Comparison of ENCODE assay signal across 14 mouse cellular contexts in the genomic region with DNA sequence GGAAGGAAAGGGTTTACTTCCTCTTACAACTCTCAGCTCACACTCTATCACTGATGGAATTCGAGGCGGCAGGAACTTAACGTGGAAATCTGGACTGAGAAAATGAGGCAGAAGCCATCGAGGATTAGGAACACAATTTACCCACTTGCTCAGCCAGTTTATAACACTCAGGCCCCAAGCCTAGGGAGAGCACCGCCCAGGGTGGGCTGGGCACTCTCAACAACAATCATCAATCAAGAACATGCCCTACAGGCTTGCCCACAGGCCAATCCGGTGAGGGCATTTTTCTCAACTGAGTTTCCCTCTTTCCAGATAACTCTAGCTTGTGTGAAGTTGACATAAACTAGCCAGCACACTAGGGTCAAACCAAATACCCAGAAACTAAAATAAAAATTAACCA. TPM values are rescaled to one million over a fixed set of nuclear protein-coding genes. Genes with fewer than 3 reads are reported as not detected.
DNase-seq lines count a peak whose midpoint lies in the region; ATAC-seq and TF ChIP-seq lines count a peak whose summit lies in the region.
"Had no signal": no experiment of that assay in that cellular context is flagged by ENCODE, and none has a peak within 500 bp of the region (broad histone marks: within the 10 kb centered on the region; RNA-seq: fewer than 3 reads in every experiment).

No protein-coding gene starts in this region.

- H3K9me3 ChIP-seq in kidney, postnatal 0 days (replicated peaks; ENCODE audit: low read length): no peaks in the 10 kb centered on the region
- H3K9me3 ChIP-seq in heart, embryonic 16.5 days (replicated peaks; ENCODE audit: control insufficient read depth, low read length): no peaks in the 10 kb centered on the region
- H3K9me3 ChIP-seq in liver, embryonic 11.5 days (ENCODE audit: control insufficient read depth, low read length): no peaks in the 10 kb centered on the region
- H3K9me3 ChIP-seq: G1E had no signal

- H3K36me3 ChIP-seq in kidney, postnatal 0 days (ENCODE audit: insufficient read depth, low read length): no peaks in the 10 kb centered on the region
- H3K36me3 ChIP-seq in heart, embryonic 16.5 days (ENCODE audit: control insufficient read depth, insufficient read depth): no peaks in the 10 kb centered on the region; the same call in 1 of the 2 replicates
- no peaks in the 10 kb centered on the region for H3K36me3 ChIP-seq in liver, embryonic 11.5 days (ENCODE audit: control insufficient read depth, insufficient read depth, low read length)
- H3K36me3 ChIP-seq: G1E had no signal

- H3K27me3 ChIP-seq in kidney, postnatal 0 days (ENCODE audit: insufficient read depth, low read length): no peaks in the 10 kb centered on the region
- H3K27me3 ChIP-seq in heart, embryonic 16.5 days (ENCODE audit: control insufficient read depth, insufficient read depth, low read length): no peaks in the 10 kb centered on the region
- peaks cover 12% of the 10 kb centered on the region for H3K27me3 ChIP-seq in liver, embryonic 11.5 days (replicated peaks; ENCODE audit: control insufficient read depth, insufficient read depth, low read length)

- TF ChIP-seq POLR2A in bone marrow macrophage, adult 2 months (IDR thresholded peaks at IDR 0.05; ENCODE audit: borderline replicate concordance, low read depth, low read length): no peak

- no peak for TF ChIP-seq CTCF in kidney, postnatal 0 days (IDR thresholded peaks at IDR 0.05; ENCODE audit: low read depth)
- TF ChIP-seq CTCF in bone marrow macrophage, adult 2 months (IDR thresholded peaks at IDR 0.05; ENCODE audit: low read depth, low read length): no peak

- H3K9ac ChIP-seq in kidney, postnatal 0 days (ENCODE audit: low read depth, low read length): no peak overlapping the region
- no peak overlapping the region for H3K9ac ChIP-seq in heart, embryonic 16.5 days (ENCODE audit: low read length)
- no peak overlapping the region for H3K9ac ChIP-seq in liver, embryonic 11.5 days (ENCODE audit: low read depth, low read length)

- 58% methylated on average over 6 of the region's 6 CpGs for WGBS in kidney, postnatal 0 days
- WGBS in heart, embryonic 16.5 days: 38% methylated on average over 6 of the region's 6 CpGs
- WGBS in liver, embryonic 11.5 days: 48% methylated on average over 6 of the region's 6 CpGs

- H3K4me3 ChIP-seq in kidney, postnatal 0 days (replicated peaks; ENCODE audit: low read depth, low read length): no peak overlapping the region
- peak overlapping the region; percentile 27 for H3K4me3 ChIP-seq in bone marrow macrophage, adult 2 months (ENCODE audit: insufficient read depth, low read length)
- peak overlapping the region; percentile 15; the same call in 1 of the 2 replicates for H3K4me3 ChIP-seq in heart, embryonic 16.5 days (ENCODE audit: low read length)
- no peak overlapping the region for H3K4me3 ChIP-seq in liver, embryonic 11.5 days (ENCODE audit: low read depth, low read length)

- H3K4me2 ChIP-seq in kidney, postnatal 0 days (ENCODE audit: low read length): peak overlapping the region; percentile 30; the same call in 1 of the 2 replicates
- H3K4me2 ChIP-seq in heart, embryonic 16.5 days (ENCODE audit: low read depth, low read length): peak overlapping the region; percentile 48
- no peak overlapping the region for H3K4me2 ChIP-seq in liver, embryonic 11.5 days

- no peak overlapping the region for H3K27ac ChIP-seq in kidney, postnatal 0 days
- H3K27ac ChIP-seq in bone marrow macrophage, adult 2 months (ENCODE audit: insufficient read depth, low read depth, low read length): peak overlapping the region; percentile 39
- no peak overlapping the region for H3K27ac ChIP-seq in heart, embryonic 16.5 days (ENCODE audit: low read length)
- H3K27ac ChIP-seq in liver, embryonic 11.5 days (ENCODE audit: low read depth, low read length): no peak overlapping the region

- no peak for ATAC-seq in kidney, postnatal 0 days (replicated peaks; ENCODE audit: low FRiP score, low read depth)
- no peak for ATAC-seq in heart, embryonic 16.5 days (replicated peaks; ENCODE audit: extremely low read depth, insufficient read depth, low FRiP score)
- ATAC-seq in liver, embryonic 11.5 days (replicated peaks; ENCODE audit: low FRiP score): no peak

- peaks cover 16% of the 10 kb centered on the region for H3K4me1 ChIP-seq in kidney, postnatal 0 days (replicated peaks; ENCODE audit: insufficient read depth, low read length)
- peaks cover 41% of the 10 kb centered on the region for H3K4me1 ChIP-seq in bone marrow macrophage, adult 2 months (ENCODE audit: control insufficient read depth, insufficient read depth, low read length)
- H3K4me1 ChIP-seq in heart, embryonic 16.5 days (ENCODE audit: control insufficient read depth, insufficient read depth, low read length): peaks cover 70% of the 10 kb centered on the region
- peaks cover 9% of the 10 kb centered on the region for H3K4me1 ChIP-seq in liver, embryonic 11.5 days (replicated peaks; ENCODE audit: control insufficient read depth, insufficient read depth, low read length)

- DNase-seq in heart, adult 11 months: peak; percentile 94
- no peak for DNase-seq in heart, adult 9 months (ENCODE audit: low spot score in 2 of 2)
- DNase-seq in kidney, postnatal 0 days (ENCODE audit: low spot score): no peak
- DNase-seq in kidney, postnatal 25 days: no peak
- DNase-seq in testis, postnatal 14 days (ENCODE audit: low spot score): no peak
- no peak for DNase-seq in liver, embryonic 11.5 days (ENCODE audit: low spot score)
- DNase-seq: kidney, postnatal 10 days had no signal

RNA-seq across cellular contexts. Expression of a gene that starts 3.1 kb away (rescaled TPM):
- polyA plus RNA-seq in kidney, postnatal 0 days (2015; fragmentation: Nextera tagmentation; extraction: Ambion mirVana): 26.4 and 26.5 TPM in 2 replicates
- 94.8 and 127 TPM in 2 replicates for polyA plus RNA-seq in bone marrow macrophage, adult 2 months (2012; ENCODE audit: insufficient read depth, insufficient read length, missing spikeins)
- 19.4 and 21.7 TPM in 2 replicates for polyA plus RNA-seq in heart, embryonic 16.5 days (2015; fragmentation: Nextera tagmentation; extraction: Ambion mirVana)
- 12.1 and 12.6 TPM in 2 replicates for polyA plus RNA-seq in liver, embryonic 11.5 days (2014; fragmentation: Nextera tagmentation; extraction: Ambion mirVana)

RNA-seq across cellular contexts. Expression of a gene that starts 16.8 kb away (rescaled TPM):
- not detected in 2 replicates for polyA plus RNA-seq in kidney, postnatal 0 days (2015; fragmentation: Nextera tagmentation; extraction: Ambion mirVana)
- polyA plus RNA-seq in bone marrow macrophage, adult 2 months (2012; ENCODE audit: insufficient read depth, insufficient read length, missing spikeins): not detected in 2 replicates
- polyA plus RNA-seq in heart, embryonic 16.5 days (2015; fragmentation: Nextera tagmentation; extraction: Ambion mirVana): not detected in 2 replicates
- not detected in 2 replicates for polyA plus RNA-seq in liver, embryonic 11.5 days (2014; fragmentation: Nextera tagmentation; extraction: Ambion mirVana)
- polyA plus RNA-seq: G1E; liver, adult 2 months; midbrain, postnatal 0 days; spleen, adult 2 months; thymus, postnatal 0 days had no signal

Comparison
In these comparisons a context has a peak if more than half of its experiments do, and no peak if none do; other contexts are left out.
1. H3K4me3 ChIP-seq: peak in bone marrow macrophage, adult 2 months (single experiment) and heart, embryonic 16.5 days (single experiment); none in kidney, postnatal 0 days (single experiment) and liver, embryonic 11.5 days (single experiment).